Mouse (Mus musculus): ENCODE measurements at regions not wholly inside any gene's neighbourhood (a gene's known extent, or its start where the extent isn't known, plus 50 kb on each side); places are given as distances from the start of the nearest gene placed in this dataset.

- TF ChIP-seq CTCF (IDR thresholded peaks at IDR 0.05; ENCODE audit: low read depth) (no peak), EP300 (optimal IDR thresholded peaks at IDR 0.05) (no peak)
Observed at GRCm38 (mm10) chr6:127393907-127394600, 52.6 kb upstream of the Parp11 start.

Measured in stomach, postnatal 0 days (tissue).